Mouse (Mus musculus) hindbrain, embryonic 16.5 days (tissue): ENCODE measurements around the gene Adcy5. TPM values are rescaled to one million over a fixed set of nuclear protein-coding genes. Genes with fewer than 3 reads are reported as not detected.

ENCODE experiments used
- ATAC-seq: fragments of 200-750 bp; cut with Nextera tagmentation; 2 replicates; pipeline ENCODE4 v1.8.0; 2017; ENCODE audit warnings: moderate TSS enrichment, moderate library complexity
- H3K27ac ChIP-seq: fragments of 300-500 bp; sonication (generic); 2 replicates; pipeline ENCODE4 v1.5.1; 2014; ENCODE audit warnings: low read depth, mild to moderate bottlenecking, control low read depth, low read length, moderate library complexity
- H3K27me3 ChIP-seq: fragments of 300-500 bp; sonication (generic); replicated peaks from 2 replicates; pipeline ENCODE4 v1.6.1; 2014; ENCODE audit warnings: low read length; ENCODE audit not compliant: control insufficient read depth, insufficient read depth
- H3K36me3 ChIP-seq: fragments of 300-500 bp; sonication (generic); 2 replicates; pipeline ENCODE4 v1.6.1; 2014; ENCODE audit warnings: mild to moderate bottlenecking, low read length, moderate library complexity, mixed read lengths; ENCODE audit not compliant: control insufficient read depth, insufficient read depth
- H3K4me1 ChIP-seq: fragments of 300-500 bp; sonication (generic); 2 replicates; pipeline ENCODE4 v1.6.1; 2014; ENCODE audit warnings: low read depth, low read length; ENCODE audit not compliant: control insufficient read depth, insufficient read depth
- H3K4me2 ChIP-seq: fragments of 300-500 bp; sonication (generic); 2 replicates; pipeline ENCODE4 v1.6.1; 2014; ENCODE audit warnings: mild to moderate bottlenecking, low read length, control low read depth, moderate library complexity
- H3K4me3 ChIP-seq: fragments of 300-500 bp; sonication (generic); 2 replicates; pipeline ENCODE4 v1.5.1; 2014; ENCODE audit warnings: mild to moderate bottlenecking, low read length, control low read depth, moderate library complexity
- H3K9ac ChIP-seq: fragments of 300-500 bp; sonication (generic); 2 replicates; pipeline ENCODE4 v1.6.1; 2014; ENCODE audit warnings: low read depth, mild to moderate bottlenecking, control low read depth, low read length, moderate library complexity
- H3K9me3 ChIP-seq: fragments of 300-500 bp; sonication (generic); 2 replicates; pipeline ENCODE4 v1.6.1; 2014; ENCODE audit warnings: mild to moderate bottlenecking, low read length, moderate library complexity; ENCODE audit not compliant: control insufficient read depth
- WGBS: fragments of 180-500 bp; shearing (Covaris S2); extraction: QIAGEN DNeasy Blood & Tissue Kit; methylation state at CpG from one replicate; pipeline ENCODE4 v1.1.7; 2014; 5-methylcytosine and 5-hydroxymethylcytosine counted together
- polyA plus RNA-seq: library from polyadenylated mRNA; unstranded; fragments of >200 nt; fragmentation: Nextera tagmentation; extraction: Ambion mirVana; gene quantifications from 2 replicates; pipeline ENCODE4 v1.2.1, GENCODE M21; 2015

The Adcy5 gene
- polyA plus RNA-seq, 1 experiment from 2014 or later = 7.2 TPM

- H3K36me3 ChIP-seq = no peaks in the 10 kb centered on the region
- H3K4me2 ChIP-seq = no peak overlapping the region
- no peak for ATAC-seq
- no peaks in the 10 kb centered on the region for H3K27me3 ChIP-seq
- 64% methylated on average over 7 of the region's 7 CpGs for WGBS
- H3K9me3 ChIP-seq = no peaks in the 10 kb centered on the region
- no peaks in the 10 kb centered on the region; the same call in 1 of the 2 replicates for H3K4me1 ChIP-seq
- no peak overlapping the region for H3K27ac ChIP-seq
- no peak overlapping the region for H3K4me3 ChIP-seq
- H3K9ac ChIP-seq = no peak overlapping the region
Measured at GRCm38 (mm10) chr16:35117436-35117835, 37.2 kb upstream of the Adcy5 start.

DNA sequence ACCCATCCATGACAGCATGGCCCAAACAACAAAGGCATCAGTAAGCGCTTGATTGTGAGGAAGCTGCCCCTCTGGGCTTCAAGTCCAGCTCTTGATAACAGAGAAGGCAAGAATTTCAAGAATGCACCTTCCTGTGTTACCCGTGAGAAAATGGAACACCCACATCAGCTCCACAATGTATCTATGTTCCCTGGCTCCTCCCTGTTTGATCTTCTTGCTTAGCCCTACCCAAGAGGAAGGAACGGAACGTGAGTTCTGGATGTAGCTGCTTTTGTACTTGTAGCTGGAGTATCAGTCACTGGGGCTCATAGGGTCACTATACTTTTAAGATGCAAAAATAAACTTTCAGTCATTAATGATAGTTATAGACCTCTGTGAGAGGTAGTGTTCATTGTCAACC, 34.1 kb upstream of the Adcy5 start:
- Histone ChIP-seq H3K27me3 (no peaks in the 10 kb centered on the region), H3K36me3 (no peaks in the 10 kb centered on the region), H3K27ac (no peak overlapping the region), H3K4me1 (no peaks in the 10 kb centered on the region; the same call in 1 of the 2 replicates), H3K4me3 (no peak overlapping the region), H3K4me2 (no peak overlapping the region), H3K9ac (no peak overlapping the region), H3K9me3 (no peaks in the 10 kb centered on the region)
- 79% methylated on average over 4 of the region's 4 CpGs for WGBS
- no peak for ATAC-seq

- 86% methylated on average over 5 of the region's 5 CpGs for WGBS
- no peak overlapping the region for H3K4me2 ChIP-seq
- H3K27me3 ChIP-seq = no peaks in the 10 kb centered on the region
- no peaks in the 10 kb centered on the region for H3K36me3 ChIP-seq
- H3K27ac ChIP-seq = no peak overlapping the region
- H3K4me1 ChIP-seq = no peaks in the 10 kb centered on the region
- no peak overlapping the region for H3K9ac ChIP-seq
- ATAC-seq = no peak
- no peak overlapping the region for H3K4me3 ChIP-seq
- H3K9me3 ChIP-seq = no peaks in the 10 kb centered on the region
Measured at GRCm38 (mm10) chr16:35127270-35127669, 27.4 kb upstream of the Adcy5 start.

GRCm38 (mm10) chr16:35130172-35130571, 24.5 kb upstream of the Adcy5 start:
- no peak overlapping the region for H3K9ac ChIP-seq
- no peak overlapping the region for H3K27ac ChIP-seq
- H3K27me3 ChIP-seq = no peaks in the 10 kb centered on the region
- no peak overlapping the region for H3K4me3 ChIP-seq
- no peak overlapping the region for H3K4me2 ChIP-seq
- 81% methylated on average over 3 of the region's 3 CpGs for WGBS
- no peaks in the 10 kb centered on the region for H3K9me3 ChIP-seq
- H3K4me1 ChIP-seq = no peaks in the 10 kb centered on the region
- no peaks in the 10 kb centered on the region for H3K36me3 ChIP-seq
- no peak for ATAC-seq

GRCm38 (mm10) chr16:35139416-35139815, 15.3 kb upstream of the Adcy5 start:
- WGBS = 32% methylated on average over 6 of the region's 6 CpGs
- ATAC-seq = no peak
- Histone ChIP-seq H3K4me2 (no peak overlapping the region), H3K36me3 (no peaks in the 10 kb centered on the region), H3K4me1 (peaks cover 8% of the 10 kb centered on the region), H3K9me3 (no peaks in the 10 kb centered on the region), H3K27ac (no peak overlapping the region), H3K27me3 (no peaks in the 10 kb centered on the region), H3K9ac (no peak overlapping the region), H3K4me3 (no peak overlapping the region)

GRCm38 (mm10) chr16:35139873-35140619, 14.6 kb upstream of the Adcy5 start:
- WGBS = 19% methylated on average over 11 of the region's 11 CpGs
- no peaks in the 10 kb centered on the region for H3K9me3 ChIP-seq
- H3K4me2 ChIP-seq = no peak overlapping the region; the same call in 1 of the 2 replicates
- peak overlapping the region; percentile 41; the same call in 1 of the 2 replicates for H3K27ac ChIP-seq
- H3K4me1 ChIP-seq = peaks cover 8% of the 10 kb centered on the region
- H3K27me3 ChIP-seq = no peaks in the 10 kb centered on the region
- H3K36me3 ChIP-seq = no peaks in the 10 kb centered on the region
- no peak overlapping the region for H3K9ac ChIP-seq
- no peak overlapping the region for H3K4me3 ChIP-seq
- peak; percentile 82 for ATAC-seq

DNA sequence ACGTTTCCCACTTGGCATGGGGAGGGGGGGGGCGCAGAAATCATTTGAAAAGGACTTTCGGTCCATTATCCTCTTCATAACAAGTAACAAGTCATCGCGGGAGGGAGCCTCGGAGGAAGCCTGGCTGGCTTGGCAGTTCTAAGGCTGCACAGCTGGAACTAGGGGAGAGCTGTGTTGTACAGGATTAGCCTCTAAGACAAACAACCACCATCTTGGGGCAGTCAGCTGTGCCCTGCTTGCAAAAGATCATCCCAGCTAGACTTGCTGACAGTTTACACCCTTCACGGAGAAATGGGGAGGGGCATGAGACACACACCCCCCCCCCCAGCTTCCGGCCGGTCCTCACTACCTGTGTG, 14.1 kb upstream of the Adcy5 start:
- 36% methylated on average over 9 of the region's 9 CpGs for WGBS
- no peaks in the 10 kb centered on the region for H3K36me3 ChIP-seq
- peak; percentile 29; the same call in 1 of the 2 replicates for ATAC-seq
- no peak overlapping the region for H3K9ac ChIP-seq
- H3K4me2 ChIP-seq = no peak overlapping the region; the same call in 1 of the 2 replicates
- H3K4me1 ChIP-seq = peaks cover 8% of the 10 kb centered on the region
- no peaks in the 10 kb centered on the region for H3K9me3 ChIP-seq
- H3K27me3 ChIP-seq = no peaks in the 10 kb centered on the region
- H3K4me3 ChIP-seq = no peak overlapping the region
- H3K27ac ChIP-seq = no peak overlapping the region

GRCm38 (mm10) chr16:35141839-35142238, 12.8 kb upstream of the Adcy5 start:
- H3K27ac ChIP-seq = no peak overlapping the region
- no peak for ATAC-seq
- H3K27me3 ChIP-seq = no peaks in the 10 kb centered on the region
- no peaks in the 10 kb centered on the region for H3K9me3 ChIP-seq
- H3K9ac ChIP-seq = no peak overlapping the region
- no peak overlapping the region for H3K4me2 ChIP-seq
- 58% methylated on average over 8 of the region's 8 CpGs for WGBS
- no peak overlapping the region for H3K4me3 ChIP-seq
- peaks cover 8% of the 10 kb centered on the region for H3K4me1 ChIP-seq
- H3K36me3 ChIP-seq = no peaks in the 10 kb centered on the region

GRCm38 (mm10) chr16:35146153-35146552, 8.5 kb upstream of the Adcy5 start:
- H3K9me3 ChIP-seq = no peaks in the 10 kb centered on the region
- H3K9ac ChIP-seq = no peak overlapping the region
- ATAC-seq = no peak
- 19% methylated on average over 4 of the region's 4 CpGs for WGBS
- no peak overlapping the region for H3K4me2 ChIP-seq
- H3K27ac ChIP-seq = no peak overlapping the region
- no peaks in the 10 kb centered on the region for H3K27me3 ChIP-seq
- H3K4me1 ChIP-seq = no peaks in the 10 kb centered on the region
- no peak overlapping the region for H3K4me3 ChIP-seq
- no peaks in the 10 kb centered on the region for H3K36me3 ChIP-seq
